Mouse (Mus musculus): ENCODE results near the gene Ftl1.

Ftl1 gene

DNA sequence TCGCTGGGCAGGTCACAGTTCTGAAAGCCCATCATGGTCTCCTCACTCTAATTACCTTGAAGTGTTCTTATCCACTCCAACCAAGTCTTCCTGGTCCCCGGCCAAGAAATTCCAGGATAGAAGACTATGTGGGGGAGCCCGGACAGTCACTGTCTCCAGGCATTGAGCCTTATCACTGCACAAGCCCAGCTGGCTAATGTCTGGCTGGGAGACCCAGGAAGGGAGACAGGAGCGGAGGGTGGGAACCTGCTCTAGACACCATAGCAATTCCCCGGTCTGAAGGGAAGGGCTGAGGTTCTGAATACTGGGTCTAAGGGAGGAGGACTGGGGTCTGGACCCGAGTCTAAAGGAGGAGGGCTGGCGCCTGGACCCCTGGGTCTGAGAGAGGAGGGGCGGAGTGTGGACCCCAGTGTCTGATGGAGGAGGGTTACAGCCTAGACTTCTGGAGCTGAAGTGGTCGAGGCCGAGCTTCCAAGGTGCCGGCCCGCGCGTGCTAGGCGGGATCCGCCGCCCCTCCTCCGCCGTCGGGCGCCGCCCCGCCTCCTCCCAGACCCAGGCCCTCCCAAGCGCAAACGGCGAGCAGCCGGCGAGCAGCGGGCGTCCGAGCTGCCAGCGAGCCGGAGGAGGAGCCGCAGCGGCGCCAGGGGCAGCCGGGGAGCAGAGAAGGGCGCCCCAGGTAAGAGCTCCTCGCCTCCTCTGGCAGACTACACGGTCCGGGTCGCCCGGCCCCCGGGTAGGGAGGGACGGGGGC, 46.4 kb downstream of the Ftl1 start, which contains the start of gene Ntf5:
TSS of gene Ntf5 (plus strand) at position 583 of the 751 bp plus-strand sequence.
- DNase-seq (ENCODE audit: low spot score): no peak

DNA sequence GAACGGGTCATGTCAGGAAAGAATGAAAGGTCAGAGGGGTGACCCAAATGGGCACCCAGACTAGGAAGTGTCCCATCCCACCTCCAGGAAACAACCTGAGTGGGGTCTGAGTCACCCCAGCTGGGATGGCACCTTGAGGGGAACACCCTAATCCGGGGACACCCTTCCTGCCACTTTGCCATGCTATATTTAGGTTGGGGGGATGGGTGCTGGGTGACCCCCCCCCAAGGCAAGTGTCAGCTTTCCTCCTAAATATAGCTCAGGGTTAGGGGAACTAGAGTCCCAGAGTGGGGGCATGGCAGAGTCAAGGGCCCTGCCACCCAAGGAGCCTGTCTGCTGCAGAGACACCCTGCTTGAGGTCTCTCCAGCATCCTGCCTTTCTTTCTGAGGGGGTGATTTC, 47.3 kb downstream of the Ftl1 start:
- DNase-seq (ENCODE audit: low spot score): no peak

DNA sequence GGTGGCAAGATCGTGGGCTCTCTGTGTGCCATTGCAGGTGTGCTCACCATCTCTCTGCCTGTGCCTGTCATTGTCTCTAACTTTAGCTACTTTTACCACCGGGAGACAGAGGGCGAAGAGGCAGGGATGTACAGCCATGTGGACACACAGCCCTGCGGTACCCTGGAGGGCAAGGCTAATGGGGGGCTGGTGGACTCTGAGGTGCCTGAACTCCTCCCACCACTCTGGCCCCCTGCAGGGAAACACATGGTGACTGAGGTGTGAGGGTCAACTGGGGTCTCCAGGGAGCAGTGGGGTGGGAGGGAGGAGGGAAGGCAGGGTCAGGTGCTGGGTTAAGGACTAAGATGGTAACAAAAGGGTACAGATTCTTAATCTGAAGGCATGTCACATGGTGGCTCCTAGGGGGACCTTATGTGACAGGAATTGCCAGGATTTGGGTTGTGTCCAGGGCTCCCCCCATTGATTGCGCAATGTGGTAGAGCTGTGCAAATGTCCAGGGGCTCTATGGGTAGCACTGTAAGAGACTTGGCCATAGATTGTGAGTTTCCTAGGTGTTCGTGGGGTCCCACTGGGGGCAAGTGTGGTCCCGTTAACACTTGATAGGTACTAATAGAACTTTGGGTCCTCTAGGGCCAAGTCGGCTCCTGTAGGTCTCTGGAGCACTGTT, 50.1 kb downstream of the Ftl1 start:
- no peak for DNase-seq (ENCODE audit: low spot score)

GRCm38 (mm10) chr7:45408949-45409348, 50.7 kb downstream of the Ftl1 start:
- DNase-seq (ENCODE audit: low spot score): no peak

- DNase-seq (ENCODE audit: low spot score): no peak
Observed at GRCm38 (mm10) chr7:45408351-45408750, 51.3 kb downstream of the Ftl1 start.

All from T-cell, adult 2 months (primary cell).